7 mouse cellular contexts compared by ENCODE assay signal in the genomic region with DNA sequence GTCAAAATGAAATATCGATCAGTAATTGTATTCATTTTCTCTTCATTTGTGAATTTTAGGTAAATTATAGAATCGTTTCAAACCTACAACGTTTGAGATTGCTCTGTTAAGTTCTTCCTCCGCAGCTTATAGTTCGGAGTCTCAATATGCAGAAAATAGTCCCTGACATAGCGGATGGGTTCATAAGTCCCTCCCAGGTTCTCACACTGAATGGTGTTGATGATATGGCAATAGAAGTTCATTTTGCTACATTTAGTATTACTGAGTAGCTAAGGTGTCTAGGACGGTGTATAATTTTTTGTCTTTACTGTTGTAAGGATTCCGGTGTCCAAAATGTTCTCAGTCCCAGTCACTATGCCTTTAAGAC. TPM values are rescaled to one million over a fixed set of nuclear protein-coding genes. Genes with fewer than 3 reads are reported as not detected.
DNase-seq lines count a peak whose midpoint lies in the region; ATAC-seq and TF ChIP-seq lines count a peak whose summit lies in the region.

No protein-coding gene starts in this region.

- no peaks in the 10 kb centered on the region for H3K27me3 ChIP-seq in lung, embryonic 16.5 days (ENCODE audit: control insufficient read depth, insufficient read depth, low read depth, low read length)
- no peaks in the 10 kb centered on the region for H3K27me3 ChIP-seq in embryonic facial prominence, embryonic 15.5 days
- H3K27me3 ChIP-seq in intestine, postnatal 0 days (replicated peaks; ENCODE audit: control insufficient read depth, insufficient read depth, low read length) = no peaks in the 10 kb centered on the region

- no peaks in the 10 kb centered on the region for H3K36me3 ChIP-seq in lung, embryonic 16.5 days (ENCODE audit: control insufficient read depth, insufficient read depth, low read length)
- H3K36me3 ChIP-seq in embryonic facial prominence, embryonic 15.5 days = no peaks in the 10 kb centered on the region
- H3K36me3 ChIP-seq in intestine, postnatal 0 days (ENCODE audit: control insufficient read depth, insufficient read depth) = no peaks in the 10 kb centered on the region

- peaks cover 2% of the 10 kb centered on the region; the same call in 1 of the 2 replicates for H3K9me3 ChIP-seq in lung, embryonic 16.5 days (ENCODE audit: control insufficient read depth, low read length)
- no peaks in the 10 kb centered on the region for H3K9me3 ChIP-seq in embryonic facial prominence, embryonic 15.5 days (replicated peaks)
- H3K9me3 ChIP-seq in intestine, postnatal 0 days (ENCODE audit: control insufficient read depth) = no peaks in the 10 kb centered on the region

- TF ChIP-seq CTCF in intestine, postnatal 0 days (IDR thresholded peaks at IDR 0.05; ENCODE audit: low read depth) = no peak
- TF ChIP-seq CTCF in olfactory bulb, adult 2 months (IDR thresholded peaks at IDR 0.05; ENCODE audit: insufficient read depth, low read depth, low read length) = no peak

- peak overlapping the region; percentile 93; the same call in 1 of the 2 replicates for H3K27ac ChIP-seq in lung, embryonic 16.5 days (ENCODE audit: low read length)
- H3K27ac ChIP-seq in embryonic facial prominence, embryonic 15.5 days (replicated peaks) = peak overlapping the region; percentile 95
- H3K27ac ChIP-seq in intestine, postnatal 0 days (ENCODE audit: low read depth, low read length) = peak overlapping the region; percentile 91
- peak overlapping the region; percentile 96; the same call in 1 of the 2 replicates for H3K27ac ChIP-seq in olfactory bulb, adult 2 months (ENCODE audit: insufficient read depth, low read depth, low read length)

- no peaks in the 10 kb centered on the region for H3K4me1 ChIP-seq in lung, embryonic 16.5 days (replicated peaks; ENCODE audit: control insufficient read depth, insufficient read depth, low read length)
- no peaks in the 10 kb centered on the region for H3K4me1 ChIP-seq in embryonic facial prominence, embryonic 15.5 days
- no peaks in the 10 kb centered on the region for H3K4me1 ChIP-seq in intestine, postnatal 0 days (replicated peaks; ENCODE audit: control insufficient read depth, insufficient read depth, low read length)
- H3K4me1 ChIP-seq in olfactory bulb, adult 2 months (ENCODE audit: control insufficient read depth, insufficient read depth, low read length) = no peaks in the 10 kb centered on the region

- H3K9ac ChIP-seq in lung, embryonic 16.5 days (ENCODE audit: low read length) = peak overlapping the region; percentile 65
- peak overlapping the region; percentile 31 for H3K9ac ChIP-seq in embryonic facial prominence, embryonic 15.5 days
- H3K9ac ChIP-seq in intestine, postnatal 0 days (ENCODE audit: low read depth, low read length) = 0 out of 2 replicates have a peak overlapping the region, but pooled peaks have one; percentile 79

- no peak for DNase-seq in lung, adult 18-20 months
- DNase-seq in ovary, adult 18-20 months (ENCODE audit: low spot score) = no peak
- no peak for DNase-seq in layer of hippocampus, postnatal 10 days (ENCODE audit: low spot score in 2 of 2)

- 31% methylated on average over 8 of the region's 8 CpGs for WGBS in lung, embryonic 16.5 days
- WGBS in embryonic facial prominence, embryonic 15.5 days = 23% methylated on average over 8 of the region's 8 CpGs
- 29% methylated on average over 8 of the region's 8 CpGs for WGBS in intestine, postnatal 0 days
- 20% methylated on average over 8 of the region's 8 CpGs for WGBS in olfactory bulb, adult 2 months

- no peak for ATAC-seq in lung, embryonic 16.5 days (ENCODE audit: low read depth)
- no peak for ATAC-seq in embryonic facial prominence, embryonic 15.5 days (ENCODE audit: insufficient number of reproducible peaks, low FRiP score, low TSS enrichment, low read depth)
- no peak for ATAC-seq in intestine, postnatal 0 days

- peak overlapping the region; percentile 47 for H3K4me2 ChIP-seq in lung, embryonic 16.5 days (ENCODE audit: low read depth, low read length)
- peak overlapping the region; percentile 45 for H3K4me2 ChIP-seq in embryonic facial prominence, embryonic 15.5 days (replicated peaks)
- peak overlapping the region; percentile 61 for H3K4me2 ChIP-seq in intestine, postnatal 0 days (replicated peaks; ENCODE audit: low read depth)

- no peak for TF ChIP-seq POLR2A in olfactory bulb, adult 2 months (IDR thresholded peaks at IDR 0.05; ENCODE audit: insufficient read depth, low read depth, low read length)

- H3K4me3 ChIP-seq in lung, embryonic 16.5 days (ENCODE audit: low read length) = peak overlapping the region; percentile 76
- peak overlapping the region; percentile 67 for H3K4me3 ChIP-seq in embryonic facial prominence, embryonic 15.5 days (replicated peaks)
- H3K4me3 ChIP-seq in intestine, postnatal 0 days (ENCODE audit: low read depth, low read length) = peak overlapping the region; percentile 72
- peak overlapping the region; percentile 84 for H3K4me3 ChIP-seq in olfactory bulb, adult 2 months (ENCODE audit: insufficient read depth, low read depth, low read length)

RNA-seq across cellular contexts. Expression of a gene that starts 1.1 kb away (rescaled TPM):
- polyA plus RNA-seq in lung, embryonic 16.5 days (2015; fragmentation: Nextera tagmentation; extraction: Ambion mirVana) = 26.3 and 27.1 TPM in 2 replicates
- 22.9 and 25.7 TPM in 2 replicates for polyA plus RNA-seq in embryonic facial prominence, embryonic 15.5 days (2015; fragmentation: Nextera tagmentation; extraction: Ambion mirVana)
- polyA plus RNA-seq in intestine, postnatal 0 days (2015; fragmentation: Nextera tagmentation; extraction: Ambion mirVana) = 16.4 and 17.3 TPM in 2 replicates
- 284 TPM in 1 of 2 replicates, not detected in the other for polyA plus RNA-seq in olfactory bulb, adult 2 months (2012; ENCODE audit: insufficient read depth, insufficient read length, low replicate concordance, missing spikeins)
- 100 to 1,000 TPM; 239 to 262 TPM for total RNA-seq in layer of hippocampus, postnatal 10 days (2021)
